Mouse (Mus musculus) lung, postnatal 4 days (tissue): ENCODE results near the gene Irx1.

Source experiments
- DNase-seq, 2 experiments: peaks; one replicate each; pipeline ENCODE4 v3.0.0; 2021

Gene Irx1

GRCm38 (mm10) chr13:71910361-71910760, 53.2 kb downstream of the Irx1 start:
- no peak for DNase-seq
